1 mouse cellular context compared by ENCODE assay signal in genomic region chr2:25460135-25460534, GRCm38 (mm10).
TF ChIP-seq lines count a peak whose summit lies in the region.

No protein-coding gene starts in this region.

TF ChIP-seq in C2C12, 6 proteins besides CTCF, POLR2A, EP300 and RAD21 (continued from another document):
- no peak for TF ChIP-seq MYOG (IDR thresholded peaks at IDR 0.05; ENCODE audit: control insufficient read depth, extremely low read depth, insufficient read length)
- TF ChIP-seq FOSL1 (IDR thresholded peaks at IDR 0.05; ENCODE audit: insufficient read depth, low read length, poor library complexity, severe bottlenecking), result no peak
- no peak for TF ChIP-seq USF1 (IDR thresholded peaks at IDR 0.05; ENCODE audit: low read depth)
- no peak for TF ChIP-seq MAX (IDR thresholded peaks at IDR 0.05)
- no peak for TF ChIP-seq MYOD1 (IDR thresholded peaks at IDR 0.05; ENCODE audit: control insufficient read depth, insufficient read length, low read depth)
